Mouse (Mus musculus): ENCODE results near the gene Phf3.

- no peak for TF ChIP-seq EP300 (IDR thresholded peaks at IDR 0.05)
- no peak for TF ChIP-seq CTCF (IDR thresholded peaks at IDR 0.05)
Observed at GRCm38 (mm10) chr1:30921252-30921651, 47.5 kb upstream of the Phf3 start.

Measured in lung, postnatal 0 days (tissue).